Mouse (Mus musculus): ENCODE data around the gene Nav3.

Nav3 gene

DNA sequence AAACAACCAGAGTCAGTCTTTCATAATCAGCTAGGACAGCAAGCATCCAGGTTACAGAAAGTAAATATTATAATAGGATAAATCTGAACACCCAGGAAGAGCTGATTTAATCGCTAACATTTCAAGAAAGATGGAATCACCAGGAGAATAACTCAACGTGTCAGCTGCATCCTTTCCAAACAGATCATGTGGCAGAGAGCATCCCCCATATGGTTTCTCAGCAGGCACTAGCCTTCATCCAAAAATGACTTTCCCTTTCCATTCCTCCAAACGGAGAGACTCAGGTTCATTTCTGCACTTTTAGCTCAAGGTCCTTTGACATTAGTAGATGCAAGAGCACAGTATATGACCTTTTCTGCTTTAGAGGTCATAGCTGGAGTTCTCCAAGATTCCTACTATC is 765.4 kb downstream of the Nav3 start:
- no peak for DNase-seq (ENCODE audit: low read depth, low spot score)

GRCm38 (mm10) chr10:109684109-109685056 is 771.6 kb downstream of the Nav3 start:
- peak; percentile 81 for DNase-seq (ENCODE audit: low read depth, low spot score)

- DNase-seq (ENCODE audit: low read depth, low spot score): no peak
Observed at GRCm38 (mm10) chr10:109672896-109673295, 783.1 kb downstream of the Nav3 start.

- DNase-seq (ENCODE audit: low read depth, low spot score): no peak
Observed at GRCm38 (mm10) chr10:109667453-109667852, 788.6 kb downstream of the Nav3 start.

GRCm38 (mm10) chr10:109664629-109665317 is 791.2 kb downstream of the Nav3 start:
- peak; percentile 70 for DNase-seq (ENCODE audit: low read depth, low spot score)

DNA sequence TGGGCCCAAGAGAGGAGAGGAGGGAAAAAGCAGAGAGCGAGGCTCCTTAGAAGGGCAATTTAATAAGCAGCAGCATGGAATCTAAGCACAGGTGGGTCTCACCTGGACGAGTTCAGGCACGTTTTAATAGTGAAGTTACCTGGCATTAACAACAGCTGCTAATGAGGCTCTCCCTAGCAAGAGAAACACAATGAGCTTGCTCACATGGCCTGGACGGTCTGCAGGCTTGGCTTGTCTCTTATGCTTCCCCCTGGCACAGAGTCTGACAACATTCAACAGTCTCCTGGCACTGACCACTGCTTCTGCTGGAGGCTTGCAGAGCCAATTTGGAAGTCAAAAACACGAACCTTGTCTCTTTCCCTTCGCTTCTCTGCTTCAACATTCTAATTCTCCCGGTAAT is 804.5 kb downstream of the Nav3 start:
- DNase-seq (ENCODE audit: low read depth, low spot score): no peak

DNA sequence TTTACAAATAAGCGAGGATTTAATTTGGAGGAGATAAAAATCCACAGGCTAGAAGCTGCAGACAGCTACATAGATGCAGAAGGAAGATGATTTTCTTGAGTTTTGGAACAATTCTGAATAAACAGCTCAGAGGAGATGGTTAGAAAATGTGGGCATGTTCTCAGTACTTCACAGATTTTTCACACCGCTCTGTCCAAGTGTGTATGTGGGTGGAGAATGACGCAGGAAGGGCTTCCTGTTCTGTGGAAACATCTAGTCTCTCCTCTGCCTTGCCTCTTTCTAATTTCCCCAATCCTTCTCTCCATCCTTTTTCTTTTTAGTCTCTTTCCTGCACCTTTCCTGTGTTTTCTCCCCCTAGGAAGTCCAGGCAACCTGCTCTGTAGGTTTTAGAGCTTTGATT is 812.4 kb downstream of the Nav3 start:
- DNase-seq (ENCODE audit: low read depth, low spot score): no peak

DNA sequence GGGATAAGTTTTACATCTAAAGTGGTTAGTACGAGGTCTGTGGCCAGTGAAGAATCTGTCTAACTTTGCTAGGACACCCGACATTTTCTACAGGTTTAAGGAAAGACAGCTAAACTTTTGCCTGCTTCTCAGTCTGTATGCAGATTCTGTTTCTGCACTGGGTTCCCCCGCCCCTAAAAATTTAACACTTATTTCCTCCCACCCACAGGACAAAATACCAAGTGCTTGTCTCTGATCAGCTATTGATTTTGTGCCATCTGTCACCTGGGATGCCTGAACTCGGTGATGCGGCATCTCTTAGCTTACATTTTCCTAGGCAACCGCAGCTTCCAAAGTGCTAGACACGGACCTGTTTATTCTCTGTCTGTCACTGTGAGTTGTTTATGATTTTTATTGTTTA is 814.2 kb downstream of the Nav3 start:
- no peak for DNase-seq (ENCODE audit: low read depth, low spot score)

- DNase-seq (ENCODE audit: low read depth, low spot score): no peak
Observed at GRCm38 (mm10) chr10:109637702-109638101, 818.3 kb downstream of the Nav3 start.
